Mouse (Mus musculus) cerebellum, adult 2 months (tissue): ENCODE data around the gene Fhad1. TPM values are rescaled to one million over a fixed set of nuclear protein-coding genes. Genes with fewer than 3 reads are reported as not detected.

Source experiments
- DNase-seq, 2 experiments: peaks; one replicate each; pipeline ENCODE4 v3.0.0; 2021
- H3K27ac ChIP-seq: fragments of 200-500 bp; 2 replicates; pipeline ENCODE4 v1.5.1; 2012; ENCODE audit warnings: low read length, control low read depth, inconsistent platforms; ENCODE audit not compliant: insufficient read depth
- H3K27me3 ChIP-seq: fragments of 200-500 bp; 2 replicates; pipeline ENCODE4 v1.6.1; 2012; ENCODE audit warnings: inconsistent platforms, mild to moderate bottlenecking, low read length, moderate library complexity; ENCODE audit not compliant: control insufficient read depth, insufficient read depth
- H3K4me1 ChIP-seq: fragments of 200-500 bp; 2 replicates; pipeline ENCODE4 v1.6.1; 2011; ENCODE audit warnings: low read length; ENCODE audit not compliant: control insufficient read depth, insufficient read depth
- H3K4me3 ChIP-seq: fragments of 200-500 bp; replicated peaks from 2 replicates; pipeline ENCODE3; 2011; ENCODE audit warnings: mild to moderate bottlenecking, low read depth, low read length, control low read depth; ENCODE audit not compliant: insufficient read depth
- CTCF ChIP-seq: fragments of 200-500 bp; IDR thresholded peaks from 2 replicates; pipeline ENCODE4 v1.5.1; 2011; ENCODE audit warnings: low read depth, mild to moderate bottlenecking, control low read depth, low read length, moderate library complexity, borderline replicate concordance; ENCODE audit not compliant: insufficient read depth
- POLR2A ChIP-seq: fragments of 200-500 bp; IDR thresholded peaks from 2 replicates; pipeline ENCODE4 v1.6.1; 2011; ENCODE audit warnings: low read length, control low read depth, borderline replicate concordance; ENCODE audit not compliant: insufficient read depth
- WGBS: fragments of 180-500 bp; shearing (Covaris S2); methylation state at CpG from one replicate; pipeline ENCODE4 v1.1.7; 2018; 5-methylcytosine and 5-hydroxymethylcytosine counted together
- polyA plus RNA-seq: library from polyadenylated mRNA; depleted of rRNA; stranded (reverse); fragments of >200 nt; gene quantifications from 2 replicates; pipeline ENCODE4 v1.2.3, GENCODE M21; 2012

The Fhad1 gene
- polyA plus RNA-seq, 1 experiment = 2.1 TPM

- Histone ChIP-seq H3K4me1 (no peaks in the 10 kb centered on the region), H3K4me3 (no peak overlapping the region), H3K27me3 (no peaks in the 10 kb centered on the region), H3K27ac (no peak overlapping the region)
- no peak for DNase-seq
- TF ChIP-seq CTCF (no peak), POLR2A (no peak)
- 74% methylated on average over 5 of the region's 5 CpGs for WGBS
Measured at GRCm38 (mm10) chr4:141952824-141953223, 62.1 kb downstream of the Fhad1 start.

- no peaks in the 10 kb centered on the region for H3K4me1 ChIP-seq
- TF ChIP-seq POLR2A (no peak), CTCF (no peak)
- 72% methylated on average over 17 of the region's 17 CpGs for WGBS
- no peak overlapping the region for H3K4me3 ChIP-seq
- no peak for DNase-seq
- no peak overlapping the region for H3K27ac ChIP-seq
- no peaks in the 10 kb centered on the region for H3K27me3 ChIP-seq
Measured at GRCm38 (mm10) chr4:141952114-141952513, 62.8 kb downstream of the Fhad1 start.

GRCm38 (mm10) chr4:141949436-141949835 lies 65.4 kb downstream of the Fhad1 start:
- Histone ChIP-seq H3K27ac (no peak overlapping the region), H3K4me3 (no peak overlapping the region), H3K4me1 (no peaks in the 10 kb centered on the region), H3K27me3 (no peaks in the 10 kb centered on the region)
- no peak for DNase-seq
- WGBS = 45% methylated on average over 13 of the region's 13 CpGs
- no peak for TF ChIP-seq CTCF
- no peak for TF ChIP-seq POLR2A

GRCm38 (mm10) chr4:141948822-141949221 lies 66.1 kb downstream of the Fhad1 start:
- DNase-seq = no peak
- Histone ChIP-seq H3K4me1 (no peaks in the 10 kb centered on the region), H3K27me3 (no peaks in the 10 kb centered on the region), H3K27ac (no peak overlapping the region), H3K4me3 (no peak overlapping the region)
- no peak for TF ChIP-seq CTCF
- no peak for TF ChIP-seq POLR2A
- 96% methylated on average over 3 of the region's 3 CpGs for WGBS

- H3K27me3 ChIP-seq = no peaks in the 10 kb centered on the region
- H3K4me3 ChIP-seq = no peak overlapping the region
- H3K27ac ChIP-seq = no peak overlapping the region
- TF ChIP-seq POLR2A (no peak), CTCF (no peak)
- DNase-seq = no peak
- 48% methylated on average over 11 of the region's 11 CpGs for WGBS
- no peaks in the 10 kb centered on the region for H3K4me1 ChIP-seq
Measured at GRCm38 (mm10) chr4:141942403-141942802, 72.5 kb downstream of the Fhad1 start.

- 90% methylated on average over 8 of the region's 8 CpGs for WGBS
- no peaks in the 10 kb centered on the region for H3K27me3 ChIP-seq
- no peak overlapping the region for H3K27ac ChIP-seq
- TF ChIP-seq CTCF (no peak), POLR2A (no peak)
- no peak for DNase-seq
- no peaks in the 10 kb centered on the region for H3K4me1 ChIP-seq
- H3K4me3 ChIP-seq = no peak overlapping the region
Measured at GRCm38 (mm10) chr4:141941289-141941688, 73.6 kb downstream of the Fhad1 start.

GRCm38 (mm10) chr4:141938535-141938934 lies 76.3 kb downstream of the Fhad1 start:
- no peak overlapping the region for H3K27ac ChIP-seq
- H3K27me3 ChIP-seq = no peaks in the 10 kb centered on the region
- no peak for TF ChIP-seq POLR2A
- no peak for TF ChIP-seq CTCF
- no peaks in the 10 kb centered on the region for H3K4me1 ChIP-seq
- WGBS = 80% methylated on average over 4 of the region's 4 CpGs
- DNase-seq = no peak
- H3K4me3 ChIP-seq = no peak overlapping the region

- H3K27me3 ChIP-seq = no peaks in the 10 kb centered on the region
- 62% methylated on average over 14 of the region's 14 CpGs for WGBS
- H3K4me1 ChIP-seq = peaks cover 18% of the 10 kb centered on the region
- no peak overlapping the region for H3K4me3 ChIP-seq
- H3K27ac ChIP-seq = no peak overlapping the region
- no peak for TF ChIP-seq CTCF
- TF ChIP-seq POLR2A = no peak
- no peak for DNase-seq
Measured at GRCm38 (mm10) chr4:141932785-141933574, 81.9 kb downstream of the Fhad1 start.
